Mouse (Mus musculus) thymus, postnatal 0 days (tissue): Measurements from ENCODE around the gene Pkib. TPM values are rescaled to one million over a fixed set of nuclear protein-coding genes. Genes with fewer than 3 reads are reported as not detected.
A peak's percentile ranks its signal among the peaks of the same experiment; 100 is the strongest.

Experiments
- DNase-seq: peaks from one replicate; pipeline ENCODE4 v3.0.0-alpha.2; 2015; ENCODE audit warnings: low spot score
- polyA plus RNA-seq: library from polyadenylated mRNA; unstranded; fragments of >200 nt; fragmentation: Nextera tagmentation; extraction: Ambion mirVana; gene quantifications from 2 replicates; pipeline ENCODE4 v1.2.1, GENCODE M21; 2015

The Pkib gene
- polyA plus RNA-seq = 3.4 and 4.0 TPM in 2 replicates

DNA sequence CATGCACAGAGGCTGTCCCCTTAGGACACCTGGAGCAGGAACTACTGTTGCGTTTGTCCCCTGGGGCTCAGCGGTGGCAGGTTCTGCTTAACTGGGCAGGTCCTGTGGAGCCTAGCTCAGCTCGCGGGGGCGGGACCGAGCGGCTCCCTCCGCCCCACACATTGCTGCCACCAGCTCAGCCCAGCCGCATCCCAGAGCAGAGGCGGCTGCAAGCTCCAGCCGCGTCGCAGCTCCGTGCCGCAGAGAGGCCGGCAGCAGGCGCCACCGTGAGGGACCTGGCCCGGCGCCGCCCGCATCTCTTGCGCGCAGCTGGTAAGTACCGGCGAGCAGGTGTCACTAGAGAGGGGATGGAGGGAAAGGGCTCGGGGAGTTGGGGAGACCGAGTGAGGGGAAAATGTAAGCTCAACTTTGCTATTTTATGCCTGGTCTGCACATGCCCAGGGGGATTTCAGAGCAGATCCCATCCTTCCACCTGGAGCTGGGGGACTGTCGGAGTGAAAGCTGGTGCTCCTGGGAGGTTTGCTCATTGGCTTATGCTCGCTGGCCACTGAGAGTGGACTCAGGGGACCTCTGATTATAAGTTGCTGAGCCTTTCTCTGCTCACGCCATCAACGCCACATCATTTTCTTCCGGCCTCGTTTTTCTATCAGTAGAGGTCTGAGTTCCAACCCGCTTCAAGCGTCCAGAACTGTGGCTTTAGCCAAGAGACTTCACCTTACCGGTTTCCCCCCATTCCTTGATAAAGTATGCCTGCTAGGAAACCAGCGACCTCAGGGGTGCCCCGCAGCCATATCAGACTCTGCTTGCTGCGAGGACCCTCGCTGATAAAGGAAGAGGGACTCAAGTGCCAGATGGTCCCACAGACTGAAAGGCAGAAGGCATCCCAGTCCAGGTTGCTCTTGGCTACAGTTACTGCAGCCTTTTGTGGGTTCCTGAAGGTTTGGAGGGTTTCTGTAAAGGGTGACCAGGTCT lies at the start of gene Pkib:
TSS of gene Pkib (plus strand) at position 86 of the 972 bp plus-strand sequence.
- peak; percentile 21 for DNase-seq

DNA sequence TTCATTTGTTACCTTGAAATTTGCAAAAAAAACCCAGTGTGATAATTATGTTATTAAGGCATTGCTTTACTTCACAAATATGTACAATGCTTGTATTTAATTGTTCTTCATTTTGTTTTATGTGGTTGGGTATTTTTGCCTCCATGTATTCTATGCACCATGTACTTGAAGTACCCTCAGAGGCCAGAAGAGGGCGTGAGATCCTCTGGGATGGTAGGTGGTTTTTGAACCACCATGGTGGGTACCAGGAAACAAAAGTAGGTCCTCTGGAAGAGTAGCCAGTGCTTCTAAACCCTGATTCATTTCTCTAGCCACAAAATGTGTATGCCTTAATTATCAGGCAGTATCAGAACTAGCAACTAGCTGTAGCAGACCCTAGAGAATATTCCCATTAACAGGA lies 47.9 kb upstream of the Pkib start:
- DNase-seq = no peak

DNA sequence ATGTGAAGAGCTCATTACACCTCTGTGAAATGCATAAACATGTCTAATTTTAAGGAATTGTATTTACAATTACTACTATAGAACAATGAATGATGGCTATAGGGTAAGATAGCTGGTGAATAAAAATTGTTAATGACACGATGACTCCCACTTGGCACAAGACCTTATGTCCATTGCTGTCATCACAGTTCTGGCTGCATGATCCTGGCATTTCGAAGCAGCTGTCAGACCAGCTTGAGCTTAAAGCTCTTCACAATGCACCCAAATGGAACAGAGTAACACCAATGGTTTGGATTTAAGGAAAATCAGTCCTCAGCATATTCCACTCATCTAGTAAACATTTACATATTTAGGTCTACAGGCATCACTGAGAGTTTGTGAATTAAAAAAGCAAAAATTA lies 37.5 kb upstream of the Pkib start:
- no peak for DNase-seq

DNA sequence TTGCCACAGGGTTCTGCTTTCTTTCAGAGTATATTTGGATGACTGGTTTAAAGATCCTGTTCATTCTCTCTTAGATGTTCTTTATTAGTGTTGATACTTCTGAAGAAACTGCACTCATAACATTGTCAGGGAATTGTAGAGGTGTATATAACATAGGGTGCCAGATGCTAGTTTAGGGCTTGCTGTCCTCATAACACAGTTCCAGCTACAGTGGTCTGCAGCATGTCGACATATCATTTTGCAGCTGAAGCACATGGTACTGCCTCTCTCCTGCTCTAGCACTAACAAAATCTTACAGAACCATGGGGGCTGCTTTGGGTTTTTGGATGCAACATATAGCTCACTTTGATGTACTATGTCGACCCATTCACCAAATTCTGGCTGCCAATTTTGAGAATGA lies 34.6 kb upstream of the Pkib start:
- DNase-seq = no peak

- DNase-seq = no peak
Observed at GRCm38 (mm10) chr10:57602951-57603350, 28.8 kb upstream of the Pkib start.

DNA sequence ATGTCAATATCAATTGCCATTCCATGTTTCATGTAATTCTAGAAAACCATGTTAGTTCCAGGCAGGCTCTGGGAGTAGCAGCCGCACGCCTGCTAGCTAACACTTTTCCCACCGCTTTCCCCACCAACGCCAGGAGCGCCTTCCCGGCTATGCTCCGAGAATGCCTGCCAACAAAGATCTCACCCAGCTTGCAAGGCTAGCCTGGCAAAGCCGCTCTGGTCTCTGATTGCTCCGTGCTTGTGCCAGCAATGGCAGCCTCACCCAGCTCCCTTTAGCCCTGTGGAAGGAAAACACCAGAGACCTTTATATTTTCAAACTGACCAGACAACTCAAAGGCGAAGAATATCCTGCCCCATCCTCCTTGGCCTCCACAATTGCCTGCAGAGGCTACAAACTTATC lies 8.5 kb upstream of the Pkib start:
- DNase-seq = no peak

GRCm38 (mm10) chr10:57627773-57628172 lies 4.0 kb upstream of the Pkib start:
- DNase-seq = no peak

DNA sequence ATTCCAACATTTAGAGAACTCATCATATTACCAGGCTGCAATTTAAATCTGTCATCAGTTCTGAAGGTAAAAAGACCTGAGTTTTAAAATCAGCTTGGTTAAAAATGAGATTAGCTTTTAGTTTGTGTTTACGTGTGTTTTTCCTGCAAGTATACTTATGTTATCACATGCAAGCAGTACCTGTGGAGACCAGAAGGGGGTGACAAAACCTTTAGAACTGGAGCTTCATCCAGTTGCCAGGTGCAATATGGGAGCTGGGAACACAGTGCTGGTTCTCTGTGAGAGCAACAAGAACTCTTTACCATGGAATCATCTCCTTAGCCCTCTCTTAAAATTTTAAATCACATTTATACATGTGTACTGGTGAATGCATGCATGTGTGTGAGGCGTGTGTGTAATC lies 1.2 kb upstream of the Pkib start:
- no peak for DNase-seq

- DNase-seq = no peak
Observed at GRCm38 (mm10) chr10:57632868-57633240, 1.1 kb downstream of the Pkib start.

GRCm38 (mm10) chr10:57636970-57637369 lies 5.2 kb downstream of the Pkib start:
- no peak for DNase-seq

- DNase-seq = no peak
Observed at GRCm38 (mm10) chr10:57638250-57638649, 6.5 kb downstream of the Pkib start.

DNA sequence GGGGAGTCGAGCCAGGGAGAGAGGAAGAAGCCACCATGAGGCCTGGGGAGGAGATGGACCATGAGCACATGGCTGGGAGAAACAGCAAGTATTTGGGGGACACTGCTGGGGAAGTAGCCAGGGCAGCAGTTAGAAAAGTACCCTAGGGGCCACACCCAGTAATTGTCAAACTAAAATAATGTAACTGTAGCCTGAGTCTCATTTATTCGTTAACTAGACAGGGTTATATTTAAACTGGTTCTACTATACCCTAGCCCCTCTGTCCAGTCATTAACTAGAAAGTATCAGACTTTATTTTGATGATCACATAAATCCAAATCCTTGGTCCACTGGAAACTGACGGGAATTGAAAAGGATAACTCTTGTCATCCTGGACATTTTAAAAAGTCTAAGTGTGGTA lies 7.8 kb downstream of the Pkib start:
- DNase-seq = no peak

GRCm38 (mm10) chr10:57653297-57653696 lies 21.5 kb downstream of the Pkib start:
- no peak for DNase-seq

GRCm38 (mm10) chr10:57660505-57660904 lies 28.7 kb downstream of the Pkib start:
- no peak for DNase-seq

GRCm38 (mm10) chr10:57663758-57664157 lies 32.0 kb downstream of the Pkib start:
- DNase-seq = no peak

- no peak for DNase-seq
Observed at GRCm38 (mm10) chr10:57664253-57664652, 32.5 kb downstream of the Pkib start.

DNA sequence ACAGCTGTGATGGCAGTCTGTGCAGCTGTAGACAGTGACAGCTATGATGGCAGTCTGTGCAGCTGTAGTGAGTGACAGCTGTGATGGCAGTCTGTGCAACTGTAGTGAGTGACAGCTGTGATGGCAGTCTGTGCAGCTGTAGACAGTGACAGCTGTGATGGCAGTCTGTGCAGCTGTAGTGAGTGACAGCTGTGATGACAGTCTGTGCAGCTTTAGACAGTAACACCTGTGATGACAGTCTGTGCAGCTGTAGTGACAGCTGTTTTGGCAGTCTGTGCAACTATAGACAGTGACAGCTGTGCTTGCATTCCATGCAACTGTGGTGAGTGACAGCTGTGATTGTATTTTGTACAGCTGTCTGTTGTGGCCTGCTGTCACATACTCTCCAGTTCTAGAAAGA lies 44.0 kb downstream of the Pkib start:
- no peak for DNase-seq

- DNase-seq = no peak
Observed at GRCm38 (mm10) chr10:57687999-57688398, 56.2 kb downstream of the Pkib start.

GRCm38 (mm10) chr10:57690161-57690560 lies 58.4 kb downstream of the Pkib start:
- no peak for DNase-seq

- DNase-seq = no peak
Observed at GRCm38 (mm10) chr10:57702246-57702645, 70.5 kb downstream of the Pkib start.

GRCm38 (mm10) chr10:57721035-57721434 lies 89.3 kb downstream of the Pkib start:
- DNase-seq = no peak

DNA sequence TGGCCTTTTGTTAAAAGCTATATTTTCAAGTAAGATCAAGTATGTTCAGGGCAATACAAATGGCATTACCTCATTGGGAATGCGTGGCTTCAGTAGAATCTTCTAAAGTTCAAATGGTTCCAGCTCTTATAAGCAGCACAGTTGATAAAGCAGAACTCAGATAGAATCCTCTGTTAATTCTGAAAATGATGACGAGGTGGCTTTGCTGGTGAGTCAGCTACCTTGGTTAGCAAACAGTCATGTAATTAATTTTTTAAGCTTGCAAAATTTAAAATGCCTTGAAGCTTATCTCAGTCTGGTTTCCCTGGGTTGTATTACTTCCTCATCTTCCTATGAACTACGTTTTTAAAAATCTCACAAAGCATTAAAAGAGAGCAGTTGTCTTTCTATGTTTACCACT lies 90.6 kb downstream of the Pkib start:
- no peak for DNase-seq

DNA sequence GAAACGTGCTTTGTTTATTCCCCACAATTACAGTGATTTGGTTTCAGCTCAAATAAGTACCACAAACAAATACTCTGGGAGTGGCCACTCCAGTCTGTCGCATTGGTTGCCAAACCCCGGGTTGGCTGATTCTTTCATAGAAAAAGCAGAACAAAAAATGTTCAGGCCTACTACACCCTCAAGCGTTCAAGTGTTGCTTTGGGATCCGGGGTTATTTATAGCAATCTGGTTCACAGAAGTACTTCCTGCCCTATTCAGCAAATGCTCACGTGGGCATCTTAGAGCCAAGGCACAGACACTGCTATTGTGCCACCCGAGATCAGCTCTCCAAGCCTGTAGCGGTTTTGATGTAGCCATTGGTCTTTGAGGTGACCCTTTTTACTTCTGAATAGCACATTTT lies 95.9 kb downstream of the Pkib start:
- DNase-seq = peak; percentile 48
